Mouse (Mus musculus) telencephalon, adult 2 months (tissue): ENCODE measurements around the gene Taf6.
A peak's percentile ranks its signal among the peaks of the same experiment; 100 is the strongest.

ENCODE experiments used
- DNase-seq: peaks from one replicate; pipeline ENCODE4 v3.0.0-alpha.2; 2011; ENCODE audit warnings: low read depth, low spot score

Taf6 gene

DNA sequence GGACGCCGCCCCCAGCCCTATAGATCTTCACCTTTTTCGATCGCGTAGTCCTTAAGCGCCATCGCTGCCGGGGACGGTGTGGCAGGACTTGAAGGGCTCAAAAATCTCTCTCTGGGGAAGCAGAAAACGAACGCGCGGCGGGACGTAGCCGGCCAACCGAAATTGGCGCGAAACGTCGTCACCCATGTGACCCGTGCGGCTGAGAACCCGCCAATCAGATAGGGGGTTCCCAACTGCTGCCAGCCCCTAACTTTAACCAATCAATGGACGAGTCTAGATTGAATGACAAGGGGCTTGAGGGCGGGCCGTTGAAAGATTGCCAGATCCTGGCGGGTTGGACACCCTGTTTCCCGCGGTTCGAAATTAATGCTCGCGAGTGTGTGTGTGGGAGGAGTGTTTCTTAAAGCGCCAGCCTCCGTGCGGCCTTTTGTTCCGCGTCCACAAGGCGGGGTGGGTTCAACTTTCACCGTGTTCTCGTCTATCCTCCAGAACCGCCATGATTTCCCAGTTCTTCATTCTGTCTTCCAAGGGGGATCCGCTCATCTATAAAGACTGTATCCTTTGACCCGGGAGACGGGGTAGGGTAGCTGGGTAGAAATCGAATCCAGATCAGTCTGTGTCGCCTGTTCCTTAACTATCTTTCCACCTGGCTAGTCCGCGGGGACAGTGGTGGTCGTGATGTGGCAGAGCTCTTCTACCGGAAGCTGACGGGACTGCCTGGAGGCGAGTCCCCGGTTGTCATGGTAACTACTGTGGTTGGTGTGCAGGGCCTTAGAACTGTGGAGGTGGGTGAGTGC lies 15.4 kb downstream of the Taf6 start, which contains the start of the genes Ap4m1 and Mcm7:
Gene Ap4m1 (plus strand): TSS at position 308 of the 797 bp plus-strand sequence.
Gene Mcm7 (minus strand): TSS at position 728 of the 797 bp plus-strand sequence.
- peak; percentile 97 for DNase-seq

DNA sequence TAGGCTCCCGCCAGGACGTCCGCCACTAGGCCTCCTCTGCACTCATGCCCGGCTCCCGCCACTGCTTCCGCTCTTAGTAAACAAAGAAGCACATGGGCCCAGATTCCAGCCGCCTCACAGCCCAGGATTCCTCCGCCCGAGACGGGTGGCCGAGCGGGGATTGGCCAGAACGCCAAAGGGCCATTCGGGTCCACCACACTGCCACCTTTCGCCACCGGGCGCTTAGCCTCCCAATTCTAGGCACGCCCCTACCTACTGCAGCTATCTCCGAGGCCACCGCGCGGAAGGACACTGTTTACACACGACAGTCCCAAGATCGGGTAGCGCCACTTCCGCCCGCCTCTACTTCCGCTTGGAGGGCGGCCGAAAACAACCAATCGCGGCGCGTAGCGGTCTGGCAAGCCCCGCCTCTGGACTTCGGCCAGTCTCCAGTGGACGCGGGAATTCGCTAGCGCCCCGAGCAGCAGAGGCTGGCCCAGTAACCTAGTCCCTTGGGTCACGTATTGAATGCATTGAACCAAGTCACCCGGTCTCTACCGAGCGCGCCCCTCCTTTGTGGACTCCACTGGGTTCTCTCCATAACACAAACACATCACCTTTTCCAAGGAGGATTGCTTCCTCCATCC lies 16.2 kb downstream of the Taf6 start:
- DNase-seq: peak; percentile 94

DNA sequence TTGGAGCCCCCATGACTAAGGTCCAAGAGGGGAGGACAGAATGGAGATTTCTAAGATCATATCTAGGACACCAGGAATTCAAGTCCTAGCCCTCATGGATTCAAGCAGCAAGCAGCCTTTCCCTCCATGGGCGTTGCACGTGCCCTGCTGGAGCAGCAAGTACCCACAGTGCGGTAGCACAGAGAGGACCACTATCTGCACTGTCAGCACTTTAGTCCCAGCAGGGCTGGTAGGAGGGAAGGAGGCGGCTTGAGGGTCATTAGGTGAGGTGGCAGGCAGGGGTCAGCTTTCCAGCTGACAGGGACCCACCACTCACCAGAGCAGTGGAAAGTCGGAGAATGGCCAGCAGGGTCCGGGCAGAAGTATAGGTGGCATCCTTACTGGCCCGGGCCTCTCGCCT lies 21.7 kb downstream of the Taf6 start:
- no peak for DNase-seq

DNA sequence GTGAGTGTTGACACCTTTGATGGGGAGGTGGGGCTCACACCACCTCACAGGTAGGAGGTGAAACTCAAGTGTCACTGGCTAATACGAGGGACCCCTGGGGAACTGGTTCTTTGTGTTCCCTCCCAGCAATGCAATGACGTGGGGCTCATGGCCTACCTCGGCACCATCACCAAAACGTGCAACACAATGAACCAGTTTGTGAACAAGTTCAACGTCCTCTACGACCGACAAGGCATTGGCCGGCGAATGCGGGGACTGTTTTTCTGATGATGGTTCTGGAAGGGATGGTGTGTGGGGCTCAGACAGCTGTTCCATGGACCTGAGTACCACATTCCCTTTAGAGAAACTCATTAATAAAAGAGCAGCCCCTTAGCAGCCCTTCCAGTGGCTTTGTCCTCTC lies 23.6 kb downstream of the Taf6 start:
- no peak for DNase-seq

DNA sequence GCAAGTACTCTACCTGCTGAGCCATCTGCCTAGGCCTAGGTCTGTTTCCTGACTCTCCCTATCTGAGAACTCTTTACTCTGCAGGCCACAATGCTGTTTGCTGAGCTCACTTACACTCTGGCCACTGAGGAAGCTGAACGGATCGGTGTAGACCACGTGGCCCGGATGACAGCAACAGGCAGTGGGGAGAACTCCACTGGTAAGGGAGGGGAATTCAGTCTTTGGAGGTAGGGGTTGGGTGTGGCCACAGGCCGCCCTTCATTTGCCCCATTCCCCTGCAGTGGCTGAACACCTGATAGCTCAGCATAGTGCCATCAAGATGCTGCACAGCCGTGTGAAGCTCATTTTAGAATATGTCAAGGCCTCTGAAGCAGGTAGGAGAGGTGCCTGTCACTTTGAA lies 24.2 kb downstream of the Taf6 start:
- no peak for DNase-seq

DNA sequence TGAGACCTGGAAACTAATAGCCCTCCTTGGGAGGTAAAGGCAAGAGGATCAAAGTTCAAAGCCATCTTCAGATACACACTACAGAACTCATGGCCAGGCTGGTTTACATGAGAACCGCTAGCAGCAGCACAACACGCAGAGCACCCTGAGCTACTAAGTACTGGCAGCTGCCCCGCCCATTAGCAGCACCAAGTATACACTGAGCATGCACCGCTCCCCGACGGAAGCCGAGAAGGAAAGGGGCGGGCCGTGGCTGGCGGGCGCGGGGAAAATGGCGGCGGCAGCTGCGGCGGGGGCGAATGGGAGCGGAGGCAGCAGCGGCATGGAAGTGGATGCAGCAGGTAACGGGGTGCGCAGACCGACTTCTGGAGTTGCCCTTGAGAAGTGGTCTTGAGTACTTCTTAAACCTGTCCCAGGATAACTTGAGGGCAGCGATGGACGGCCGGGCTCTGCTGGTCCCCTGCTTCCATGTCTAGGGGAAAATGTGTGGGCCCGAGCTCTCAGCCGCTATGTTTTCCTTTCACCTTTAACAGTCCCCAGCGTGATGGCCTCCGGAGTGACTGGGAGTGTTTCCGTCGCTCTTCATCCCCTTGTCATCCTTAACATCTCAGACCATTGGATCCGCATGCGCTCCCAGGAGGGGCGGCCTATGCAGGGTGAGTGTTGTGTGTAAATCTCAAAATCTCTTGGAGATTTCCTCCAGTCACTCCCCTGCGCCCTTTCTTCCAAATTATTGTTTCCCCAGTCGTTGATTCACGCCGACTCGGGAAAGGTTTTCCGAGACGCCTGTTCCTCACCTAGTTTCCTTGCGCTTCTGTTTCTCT lies 26.2 kb downstream of the Taf6 start, which contains the start of gene Cops6:
Gene Cops6 (plus strand): TSS at position 230 of the 824 bp plus-strand sequence.
- peak; percentile 90 for DNase-seq

DNA sequence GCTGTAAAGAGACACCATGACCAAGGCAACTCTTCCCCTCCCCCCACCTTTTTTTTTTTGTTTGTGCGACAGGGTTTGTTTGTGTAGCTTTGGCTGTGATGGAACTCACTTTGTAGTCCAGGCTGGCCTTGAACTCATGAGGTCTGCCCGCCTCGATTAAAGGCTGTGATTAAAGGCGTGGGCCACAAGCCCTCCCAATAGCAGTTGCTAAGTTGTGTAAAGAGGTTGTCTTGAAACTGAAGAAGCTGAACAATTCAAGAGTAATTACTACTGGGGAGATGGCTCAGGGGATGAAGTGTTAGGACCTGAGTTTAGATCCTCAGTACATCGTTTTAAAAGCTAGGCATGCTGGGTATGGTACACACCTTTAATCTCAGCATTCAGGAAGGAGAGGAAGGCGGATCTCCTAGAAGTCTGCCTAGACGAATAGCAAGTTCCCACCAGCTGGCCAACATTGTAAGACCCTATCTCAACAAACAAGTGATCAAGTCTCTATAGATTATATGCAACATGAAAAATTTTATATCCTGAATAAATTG lies 27.0 kb downstream of the Taf6 start:
- DNase-seq: no peak

DNA sequence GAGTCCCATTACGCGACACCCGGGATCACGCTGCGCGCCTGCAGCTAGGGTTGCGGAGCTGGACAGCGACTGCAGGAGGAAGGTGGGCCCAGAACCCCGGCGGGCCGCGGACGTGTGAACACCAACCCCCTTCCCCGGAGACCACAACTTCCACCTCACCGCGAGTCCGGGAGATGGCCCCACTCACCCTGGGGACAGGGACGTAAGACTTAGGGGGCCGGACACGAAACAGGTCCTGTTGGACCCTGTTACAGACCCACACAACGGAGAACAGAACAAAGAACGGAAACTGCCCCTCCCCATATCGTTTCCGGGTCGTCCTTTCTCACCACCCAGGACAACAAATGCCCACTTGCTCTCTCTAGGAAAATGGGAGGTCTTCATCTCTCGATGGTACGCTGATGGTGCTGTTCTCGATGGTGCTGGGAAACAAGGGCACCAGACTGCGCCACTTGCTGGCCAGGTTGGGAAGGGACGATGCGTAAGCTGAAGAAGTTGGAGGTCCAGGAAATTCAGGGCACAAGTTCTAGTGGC lies 31.7 kb downstream of the Taf6 start, which contains the start of gene Zfp113:
Gene Zfp113 (minus strand): TSS at position 302 of the 534 bp plus-strand sequence.
- peak; percentile 98 for DNase-seq

DNA sequence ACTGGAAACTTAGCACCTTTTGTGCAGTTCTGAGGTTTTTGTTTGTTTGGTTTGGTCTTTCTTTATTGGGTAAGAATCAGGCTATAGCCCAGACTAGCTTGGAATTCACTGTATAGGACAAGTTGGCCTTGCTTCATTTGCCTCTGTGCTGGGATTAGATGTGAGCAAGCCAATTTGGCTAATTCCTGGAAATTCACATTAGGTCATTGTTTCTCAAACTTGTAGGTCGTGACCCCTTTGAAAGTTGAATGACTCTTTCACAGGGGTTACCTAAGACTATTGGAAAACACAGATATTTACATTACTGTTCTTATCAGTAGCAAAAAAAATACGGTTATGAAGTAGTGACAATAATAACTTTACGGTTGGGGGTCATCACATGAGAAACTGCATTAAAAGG lies 32.9 kb downstream of the Taf6 start:
- no peak for DNase-seq

DNA sequence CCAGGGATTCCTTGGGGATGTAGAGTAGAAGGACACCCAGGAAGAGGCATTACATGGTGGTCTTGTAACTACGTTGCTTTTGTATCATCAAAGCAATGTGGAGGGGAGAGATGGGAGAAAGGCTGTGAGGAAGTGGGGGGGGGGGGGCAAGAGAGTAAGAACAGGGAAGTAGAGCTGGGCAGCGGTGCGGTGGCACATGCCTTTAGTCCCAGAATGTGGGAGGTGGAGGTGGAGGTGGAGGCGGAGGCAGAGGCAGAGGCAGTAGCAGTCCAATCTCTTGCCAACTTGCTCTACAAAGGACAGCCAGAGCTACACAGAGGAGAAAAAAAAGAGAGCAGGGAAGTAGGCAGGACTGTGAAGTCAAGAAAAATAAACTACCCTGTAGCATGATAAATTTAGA lies 48.7 kb downstream of the Taf6 start:
- DNase-seq: no peak

DNA sequence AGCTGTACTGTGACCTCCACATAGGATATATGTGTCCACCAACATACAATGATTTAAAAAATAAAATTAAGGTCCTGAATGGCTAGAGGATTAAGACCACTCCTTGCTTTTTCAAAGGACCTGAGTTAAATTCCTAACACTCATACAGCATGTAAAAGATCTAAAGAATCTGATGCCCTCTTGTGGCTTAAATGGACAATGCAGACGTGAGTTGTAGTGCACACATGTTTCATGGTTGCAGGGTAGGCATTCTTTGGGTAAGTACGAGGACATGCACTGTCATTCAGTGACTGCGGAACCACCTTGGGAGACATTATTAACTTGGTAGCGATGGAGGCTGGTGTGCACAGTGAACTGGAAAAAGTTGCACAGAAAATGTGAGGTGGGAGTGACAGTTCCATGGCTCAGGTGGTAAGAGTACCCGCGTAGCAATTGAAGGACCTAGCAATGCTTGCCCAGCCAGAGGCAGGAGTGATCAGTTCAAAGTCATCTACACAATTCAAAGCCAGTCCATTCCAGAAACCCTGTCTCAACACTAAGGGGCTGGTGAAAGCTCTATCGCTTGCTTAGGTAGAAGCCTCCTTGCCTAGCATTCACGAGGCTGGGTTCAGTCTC lies 49.2 kb downstream of the Taf6 start:
- DNase-seq: no peak

DNA sequence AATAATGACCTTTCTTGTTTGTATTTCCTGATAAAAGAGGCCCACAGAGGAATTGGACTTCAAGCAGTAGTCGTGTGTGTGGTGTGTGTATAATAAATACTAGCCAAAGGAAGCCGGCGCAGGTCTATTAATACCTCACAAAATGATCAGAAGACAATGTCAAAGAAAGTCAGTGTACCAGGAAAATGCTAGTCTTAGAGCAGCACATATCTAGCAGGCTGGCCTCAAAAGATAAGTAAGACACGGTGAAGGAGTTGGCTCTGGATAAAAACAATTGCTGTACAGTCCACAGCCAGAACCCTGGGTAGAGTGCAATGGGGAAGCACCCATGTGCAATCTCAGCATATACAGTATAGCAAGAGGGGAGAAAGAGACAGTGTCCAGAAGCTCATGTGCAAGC lies 50.0 kb downstream of the Taf6 start:
- no peak for DNase-seq

DNA sequence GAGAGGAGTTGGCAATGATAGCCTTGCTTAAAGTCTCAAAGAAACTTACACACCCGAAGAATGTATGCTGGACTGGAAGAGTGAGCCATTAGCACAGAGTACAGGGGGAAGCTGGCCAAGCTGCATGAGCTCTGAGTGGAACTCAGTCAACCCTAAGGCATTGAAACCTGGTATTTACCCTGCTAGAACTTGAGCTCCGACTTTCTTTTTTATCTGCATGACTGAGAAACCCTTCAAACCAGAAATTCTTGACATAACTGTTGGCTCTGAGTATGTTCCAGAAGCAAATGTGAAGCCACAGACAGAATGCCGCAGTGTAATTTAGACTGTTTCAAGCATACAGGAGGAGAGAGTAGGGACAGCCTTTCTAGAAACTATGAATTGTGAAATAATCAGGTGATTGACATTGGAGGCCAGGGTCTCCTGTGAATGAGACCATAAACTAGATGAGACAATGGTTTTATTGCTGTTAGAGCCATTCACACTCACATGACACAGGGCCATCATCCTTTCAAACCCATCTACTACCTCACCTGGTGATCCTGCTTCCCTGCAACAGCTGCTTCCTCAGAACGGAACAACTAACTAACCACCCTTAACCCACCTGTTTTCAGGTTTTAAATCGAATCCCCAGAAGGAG lies 54.7 kb downstream of the Taf6 start:
- no peak for DNase-seq
